Mouse (Mus musculus) embryonic facial prominence, embryonic 10.5 days (tissue): ENCODE measurements around the gene Dydc2. TPM values are rescaled to one million over a fixed set of nuclear protein-coding genes. Genes with fewer than 3 reads are reported as not detected.

Experiments used
- DNase-seq: peaks from one replicate; pipeline ENCODE4 v3.0.0-alpha.2; 2017; ENCODE audit warnings: low spot score
- H3K27ac ChIP-seq: fragments of 300-500 bp; sonication (generic); replicated peaks from 2 replicates; pipeline ENCODE4 v1.5.1; 2016; ENCODE audit warnings: mild to moderate bottlenecking
- H3K27me3 ChIP-seq: fragments of 300-500 bp; sonication (generic); replicated peaks from 2 replicates; pipeline ENCODE4 v1.6.1; 2016; ENCODE audit warnings: low read depth, mild to moderate bottlenecking; ENCODE audit not compliant: poor library complexity, severe bottlenecking
- H3K36me3 ChIP-seq: fragments of 300-500 bp; sonication (generic); replicated peaks from 2 replicates; pipeline ENCODE4 v1.6.1; 2016; ENCODE audit warnings: mild to moderate bottlenecking, moderate library complexity
- H3K4me1 ChIP-seq: fragments of 300-500 bp; sonication (generic); 2 replicates; pipeline ENCODE4 v1.6.1; 2016
- H3K4me3 ChIP-seq: fragments of 300-500 bp; sonication (generic); 2 replicates; pipeline ENCODE4 v1.5.1; 2016; ENCODE audit warnings: mild to moderate bottlenecking, moderate library complexity
- H3K9me3 ChIP-seq: fragments of 300-500 bp; sonication (generic); 2 replicates; pipeline ENCODE4 v1.6.1; 2016; ENCODE audit warnings: mild to moderate bottlenecking
- WGBS: fragments of 180-500 bp; shearing (Covaris S2); methylation state at CpG from one replicate; pipeline ENCODE4 v1.1.7; 2016; 5-methylcytosine and 5-hydroxymethylcytosine counted together
- polyA plus RNA-seq: library from polyadenylated mRNA; unstranded; fragments of >200 nt; fragmentation: Nextera tagmentation; extraction: Ambion mirVana; gene quantifications from 2 replicates; pipeline ENCODE4 v1.2.1, GENCODE M21; 2016

Gene Dydc2
- 0.19 TPM in 1 of 2 replicates, not detected in the other for polyA plus RNA-seq

GRCm38 (mm10) chr14:41069108-41069507, at the start of gene Dydc2:
Gene Dydc2, minus strand, starts transcription at chr14:41069208.
- Histone ChIP-seq H3K9me3 (no peaks in the 10 kb centered on the region), H3K27ac (no peak within 1 kb of the TSS), H3K27me3 (peaks cover 6% of the 10 kb centered on the region), H3K4me1 (peaks cover 11% of the 10 kb centered on the region), H3K36me3 (no peaks in the 10 kb centered on the region), H3K4me3 (no peak within 1 kb of the TSS)
- DNase-seq = no peak

- Histone ChIP-seq H3K27me3 (no peaks in the 10 kb centered on the region), H3K4me1 (no peaks in the 10 kb centered on the region), H3K27ac (no peak overlapping the region), H3K4me3 (no peak overlapping the region), H3K36me3 (no peaks in the 10 kb centered on the region), H3K9me3 (no peaks in the 10 kb centered on the region)
- no peak for DNase-seq
- WGBS = 88% methylated on average over 3 of the region's 3 CpGs
Measured at GRCm38 (mm10) chr14:41116271-41116670, 47.3 kb upstream of the Dydc2 start.

GRCm38 (mm10) chr14:41112944-41113343, 43.9 kb upstream of the Dydc2 start:
- Histone ChIP-seq H3K4me3 (no peak overlapping the region), H3K36me3 (no peaks in the 10 kb centered on the region), H3K9me3 (no peaks in the 10 kb centered on the region), H3K27ac (no peak overlapping the region), H3K4me1 (no peaks in the 10 kb centered on the region), H3K27me3 (no peaks in the 10 kb centered on the region)
- no peak for DNase-seq
- 81% methylated on average over 4 of the region's 4 CpGs for WGBS

- H3K4me3 ChIP-seq = no peak overlapping the region
- H3K4me1 ChIP-seq = no peaks in the 10 kb centered on the region
- WGBS = 88% methylated on average over 7 of the region's 7 CpGs
- H3K9me3 ChIP-seq = no peaks in the 10 kb centered on the region
- no peak overlapping the region for H3K27ac ChIP-seq
- no peaks in the 10 kb centered on the region for H3K27me3 ChIP-seq
- no peaks in the 10 kb centered on the region for H3K36me3 ChIP-seq
- DNase-seq = no peak
Measured at GRCm38 (mm10) chr14:41111031-41111668, 42.1 kb upstream of the Dydc2 start.

- H3K9me3 ChIP-seq = no peaks in the 10 kb centered on the region
- 72% methylated on average over 10 of the region's 10 CpGs for WGBS
- no peak within 1 kb of the TSS for H3K27ac ChIP-seq
- no peaks in the 10 kb centered on the region for H3K4me1 ChIP-seq
- H3K36me3 ChIP-seq = no peaks in the 10 kb centered on the region
- no peaks in the 10 kb centered on the region for H3K27me3 ChIP-seq
- no peak within 1 kb of the TSS for H3K4me3 ChIP-seq
- DNase-seq = no peak
Measured at GRCm38 (mm10) chr14:41104853-41105444, 35.9 kb upstream of the Dydc2 start, which contains the start of gene Mat1a. Gene Mat1a, plus strand, starts transcription at chr14:41105035.

- 89% methylated on average over 2 of the region's 2 CpGs for WGBS
- H3K4me1 ChIP-seq = no peaks in the 10 kb centered on the region
Measured at GRCm38 (mm10) chr14:41102269-41102668, 33.3 kb upstream of the Dydc2 start.

GRCm38 (mm10) chr14:41101242-41101641, 32.2 kb upstream of the Dydc2 start:
- H3K4me1 ChIP-seq = no peaks in the 10 kb centered on the region
- no peak overlapping the region for H3K4me3 ChIP-seq
- no peak for DNase-seq
- 84% methylated on average over 5 of the region's 5 CpGs for WGBS
- no peaks in the 10 kb centered on the region for H3K36me3 ChIP-seq
- no peaks in the 10 kb centered on the region for H3K9me3 ChIP-seq
- no peaks in the 10 kb centered on the region for H3K27me3 ChIP-seq
- H3K27ac ChIP-seq = no peak overlapping the region

More at GRCm38 (mm10) chr14:41102269-41102668, 33.3 kb upstream of the Dydc2 start:
- Histone ChIP-seq H3K27ac (no peak overlapping the region), H3K27me3 (no peaks in the 10 kb centered on the region), H3K36me3 (no peaks in the 10 kb centered on the region), H3K9me3 (no peaks in the 10 kb centered on the region), H3K4me3 (no peak overlapping the region)
- DNase-seq = no peak

- 89% methylated on average over 3 of the region's 3 CpGs for WGBS
- Histone ChIP-seq H3K4me1 (no peaks in the 10 kb centered on the region), H3K9me3 (no peaks in the 10 kb centered on the region), H3K36me3 (no peaks in the 10 kb centered on the region), H3K27me3 (no peaks in the 10 kb centered on the region), H3K4me3 (no peak overlapping the region), H3K27ac (no peak overlapping the region)
- no peak for DNase-seq
Measured at GRCm38 (mm10) chr14:41100712-41101111, 31.7 kb upstream of the Dydc2 start.

GRCm38 (mm10) chr14:41098726-41099125, 29.7 kb upstream of the Dydc2 start:
- no peak overlapping the region for H3K27ac ChIP-seq
- H3K4me3 ChIP-seq = no peak overlapping the region
- no peaks in the 10 kb centered on the region for H3K4me1 ChIP-seq
- H3K27me3 ChIP-seq = no peaks in the 10 kb centered on the region
- no peaks in the 10 kb centered on the region for H3K36me3 ChIP-seq
- no peaks in the 10 kb centered on the region for H3K9me3 ChIP-seq
- WGBS = 74% methylated on average over 1 of the region's 1 CpGs
- DNase-seq = no peak

- no peaks in the 10 kb centered on the region for H3K27me3 ChIP-seq
- H3K9me3 ChIP-seq = no peaks in the 10 kb centered on the region
- DNase-seq = no peak
- no peak overlapping the region for H3K27ac ChIP-seq
- no peaks in the 10 kb centered on the region for H3K36me3 ChIP-seq
- no peak overlapping the region for H3K4me3 ChIP-seq
- 87% methylated on average over 3 of the region's 3 CpGs for WGBS
- H3K4me1 ChIP-seq = no peaks in the 10 kb centered on the region
Measured at GRCm38 (mm10) chr14:41096296-41096860, 27.4 kb upstream of the Dydc2 start.

- Histone ChIP-seq H3K4me3 (no peak overlapping the region), H3K27me3 (no peaks in the 10 kb centered on the region), H3K9me3 (no peaks in the 10 kb centered on the region), H3K4me1 (no peaks in the 10 kb centered on the region), H3K27ac (no peak overlapping the region), H3K36me3 (no peaks in the 10 kb centered on the region)
- 55% methylated on average over 1 of the region's 1 CpGs for WGBS
- no peak for DNase-seq
Measured at GRCm38 (mm10) chr14:41094114-41094513, 25.1 kb upstream of the Dydc2 start.

GRCm38 (mm10) chr14:41090777-41091176, 21.8 kb upstream of the Dydc2 start:
- DNase-seq = peak; percentile 40
- Histone ChIP-seq H3K27ac (no peak overlapping the region), H3K36me3 (no peaks in the 10 kb centered on the region), H3K9me3 (no peaks in the 10 kb centered on the region), H3K4me1 (no peaks in the 10 kb centered on the region), H3K4me3 (no peak overlapping the region), H3K27me3 (no peaks in the 10 kb centered on the region)
- 41% methylated on average over 8 of the region's 8 CpGs for WGBS

GRCm38 (mm10) chr14:41087509-41087908, 18.5 kb upstream of the Dydc2 start:
- no peaks in the 10 kb centered on the region for H3K4me1 ChIP-seq
- H3K4me3 ChIP-seq = no peak overlapping the region
- H3K36me3 ChIP-seq = no peaks in the 10 kb centered on the region
- H3K27me3 ChIP-seq = no peaks in the 10 kb centered on the region
- no peaks in the 10 kb centered on the region for H3K9me3 ChIP-seq
- peak; percentile 11 for DNase-seq
- H3K27ac ChIP-seq = no peak overlapping the region
- 83% methylated on average over 1 of the region's 1 CpGs for WGBS
